Mouse (Mus musculus) spleen, adult 2 months (tissue): ENCODE data around the gene Dhx38. TPM values are rescaled to one million over a fixed set of nuclear protein-coding genes. Genes with fewer than 3 reads are reported as not detected.

Experiments used
- DNase-seq, 2 experiments: peaks; one replicate each; pipeline versions ENCODE4 v3.0.0 to v3.0.0-alpha.2; 2012 to 2021; ENCODE audit warnings: low spot score in 2 of 2, low read depth in 1 of 2
- H3K27ac ChIP-seq: fragments of 200-500 bp; 2 replicates; pipeline ENCODE4 v1.5.1; 2012; ENCODE audit warnings: low read length, inconsistent platforms; ENCODE audit not compliant: insufficient read depth
- H3K27me3 ChIP-seq: fragments of 200-500 bp; 2 replicates; pipeline ENCODE4 v1.6.1; 2012; ENCODE audit warnings: mild to moderate bottlenecking, moderate library complexity, low read length, inconsistent platforms; ENCODE audit not compliant: control insufficient read depth, insufficient read depth
- H3K36me3 ChIP-seq: fragments of 200-500 bp; 2 replicates; pipeline ENCODE4 v1.6.1; 2012; ENCODE audit warnings: mild to moderate bottlenecking, low read length, inconsistent platforms; ENCODE audit not compliant: control insufficient read depth, insufficient read depth
- H3K4me1 ChIP-seq: fragments of 200-500 bp; 2 replicates; pipeline ENCODE4 v1.6.1; 2011; ENCODE audit warnings: inconsistent platforms; ENCODE audit not compliant: control insufficient read depth, insufficient read depth, insufficient read length
- H3K4me3 ChIP-seq: fragments of 200-500 bp; 2 replicates; pipeline ENCODE4 v1.5.1; 2011; ENCODE audit warnings: mild to moderate bottlenecking, inconsistent platforms; ENCODE audit not compliant: insufficient read depth, insufficient read length; ENCODE audit errors: extremely low read depth
- CTCF ChIP-seq: fragments of 200-500 bp; IDR thresholded peaks from 2 replicates; pipeline ENCODE4 v1.5.1; 2011; ENCODE audit warnings: mild to moderate bottlenecking, inconsistent platforms; ENCODE audit not compliant: insufficient read depth, insufficient read length, insufficient replicate concordance; ENCODE audit errors: extremely low read depth
- POLR2A ChIP-seq: fragments of 200-500 bp; IDR thresholded peaks from 2 replicates; pipeline ENCODE4 v1.6.1; 2011; ENCODE audit warnings: low read depth, low read length, inconsistent platforms
- WGBS: fragments of 180-500 bp; shearing (Covaris S2); methylation state at CpG from one replicate; pipeline ENCODE4 v1.1.7; 2018; 5-methylcytosine and 5-hydroxymethylcytosine counted together
- polyA plus RNA-seq: library from polyadenylated mRNA; depleted of rRNA; stranded (reverse); fragments of >200 nt; gene quantifications from 2 replicates; pipeline ENCODE4 v1.2.3, GENCODE M21; 2012

Gene Dhx38
- polyA plus RNA-seq, 1 experiment, result 20.1 TPM

DNA sequence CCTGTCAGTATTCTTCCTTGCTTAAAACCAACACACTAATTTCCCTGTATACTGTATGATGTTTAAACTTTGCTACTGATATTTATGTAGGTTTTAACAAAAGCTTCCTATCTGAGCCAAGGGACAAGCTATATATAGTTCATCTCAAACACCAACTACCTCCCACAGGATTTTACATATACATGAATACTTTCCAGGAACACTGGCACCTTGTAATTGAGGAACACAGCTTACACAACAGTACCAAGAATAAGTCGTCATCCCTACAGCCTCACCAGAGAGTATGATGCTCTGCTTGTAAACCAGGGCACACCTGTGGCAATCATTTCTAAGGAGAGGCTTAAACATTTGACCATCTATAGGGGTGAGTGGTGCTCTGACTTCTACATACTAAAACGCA lies 41.1 kb upstream of the Dhx38 start:
- TF ChIP-seq POLR2A, result no peak
- no peak for TF ChIP-seq CTCF
- Histone ChIP-seq H3K4me1 (no peaks in the 10 kb centered on the region; the same call in 1 of the 2 replicates), H3K27ac (no peak overlapping the region), H3K36me3 (peaks cover 11% of the 10 kb centered on the region), H3K27me3 (no peaks in the 10 kb centered on the region), H3K4me3 (no peak overlapping the region)
- 84% methylated on average over 2 of the region's 2 CpGs for WGBS
- no peak for DNase-seq

DNA sequence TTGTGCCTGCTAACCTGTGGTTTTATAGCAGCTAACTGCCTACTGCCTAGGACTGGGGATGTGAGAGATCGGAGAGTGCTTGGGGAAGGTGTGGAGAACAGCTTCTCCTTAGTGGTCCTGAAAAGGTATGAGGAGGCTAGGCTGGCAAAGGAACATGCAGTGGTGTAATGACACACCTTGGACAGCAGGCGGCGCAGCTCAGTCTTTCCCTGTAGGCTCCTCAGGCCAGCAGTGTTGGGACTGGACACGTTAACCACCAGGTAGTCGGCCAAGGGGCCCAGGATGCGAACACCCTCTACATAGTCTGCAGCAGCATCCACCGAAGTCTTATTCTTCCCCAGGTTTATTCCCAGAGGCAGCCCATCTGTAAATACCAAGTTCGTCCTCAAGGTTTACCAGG lies 30.2 kb upstream of the Dhx38 start:
- Histone ChIP-seq H3K27me3 (no peaks in the 10 kb centered on the region), H3K4me1 (no peaks in the 10 kb centered on the region), H3K36me3 (peaks cover 11% of the 10 kb centered on the region), H3K27ac (no peak overlapping the region), H3K4me3 (no peak overlapping the region)
- peak in 1 of 2 experiments; percentile 58 for DNase-seq
- TF ChIP-seq CTCF (peak; percentile 75; the same call in 1 of the 2 replicates), POLR2A (no peak)
- WGBS, result 51% methylated on average over 8 of the region's 8 CpGs

DNA sequence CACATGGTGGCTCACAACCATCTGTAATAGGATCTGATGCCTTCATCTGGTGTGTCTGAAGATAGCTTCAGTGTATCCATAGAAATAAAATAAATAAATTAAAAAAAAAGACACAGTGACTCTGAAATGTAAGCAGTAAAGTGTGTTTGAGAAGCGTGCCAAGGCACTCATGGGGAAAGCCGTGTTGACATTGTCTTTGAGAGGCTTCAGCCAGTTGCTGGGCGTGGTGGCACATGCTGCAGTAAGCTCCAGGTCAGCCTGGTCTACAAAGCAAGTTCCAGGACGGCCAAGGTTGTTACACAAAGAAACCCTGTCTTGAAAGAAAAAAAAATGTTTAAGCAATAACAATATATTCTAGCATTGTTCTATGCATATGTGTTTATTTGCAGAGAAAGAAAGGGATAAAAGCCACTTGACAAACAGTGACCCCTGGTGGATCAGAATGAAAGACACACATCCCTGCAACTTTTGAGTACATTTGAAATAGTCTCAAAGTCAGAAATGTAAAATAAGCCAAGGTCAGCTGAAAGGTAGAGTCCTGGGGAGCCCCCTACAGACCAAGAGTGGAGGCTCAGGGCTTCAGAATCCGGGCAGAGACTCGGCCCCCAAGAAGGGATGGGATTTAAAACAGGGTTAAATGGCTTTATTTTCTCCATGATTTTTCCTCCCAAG lies 27.6 kb upstream of the Dhx38 start:
- H3K4me3 ChIP-seq, result no peak overlapping the region
- no peaks in the 10 kb centered on the region for H3K4me1 ChIP-seq
- no peak for TF ChIP-seq CTCF
- TF ChIP-seq POLR2A, result no peak
- H3K27ac ChIP-seq, result no peak overlapping the region
- no peaks in the 10 kb centered on the region for H3K27me3 ChIP-seq
- 75% methylated on average over 6 of the region's 6 CpGs for WGBS
- DNase-seq, result no peak
- peaks cover 9% of the 10 kb centered on the region for H3K36me3 ChIP-seq

DNA sequence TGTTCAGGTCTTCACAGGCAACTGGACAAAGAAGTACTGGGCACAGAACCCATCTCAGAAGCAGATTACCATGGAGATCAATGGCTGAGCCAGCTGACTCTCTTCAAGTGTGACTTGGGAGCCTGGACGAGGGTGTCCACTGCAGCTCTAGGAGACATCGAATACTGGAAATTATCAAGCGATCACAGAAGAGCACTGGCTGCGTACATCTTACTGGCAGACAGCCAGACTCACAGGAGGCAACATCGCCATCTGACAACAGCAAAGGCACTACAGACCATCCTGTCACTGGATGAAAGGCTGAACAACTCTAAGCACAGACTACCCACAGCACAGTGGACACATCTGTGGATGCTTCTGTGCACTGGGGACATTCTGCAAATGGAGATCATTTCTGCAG lies 26.5 kb upstream of the Dhx38 start:
- no peaks in the 10 kb centered on the region for H3K4me1 ChIP-seq
- 74% methylated on average over 5 of the region's 5 CpGs for WGBS
- H3K27me3 ChIP-seq, result no peaks in the 10 kb centered on the region
- H3K27ac ChIP-seq, result no peak overlapping the region; the same call in 1 of the 2 replicates
- H3K36me3 ChIP-seq, result peaks cover 9% of the 10 kb centered on the region
- DNase-seq, result no peak
- TF ChIP-seq CTCF, result no peak
- TF ChIP-seq POLR2A, result no peak
- H3K4me3 ChIP-seq, result no peak overlapping the region

DNA sequence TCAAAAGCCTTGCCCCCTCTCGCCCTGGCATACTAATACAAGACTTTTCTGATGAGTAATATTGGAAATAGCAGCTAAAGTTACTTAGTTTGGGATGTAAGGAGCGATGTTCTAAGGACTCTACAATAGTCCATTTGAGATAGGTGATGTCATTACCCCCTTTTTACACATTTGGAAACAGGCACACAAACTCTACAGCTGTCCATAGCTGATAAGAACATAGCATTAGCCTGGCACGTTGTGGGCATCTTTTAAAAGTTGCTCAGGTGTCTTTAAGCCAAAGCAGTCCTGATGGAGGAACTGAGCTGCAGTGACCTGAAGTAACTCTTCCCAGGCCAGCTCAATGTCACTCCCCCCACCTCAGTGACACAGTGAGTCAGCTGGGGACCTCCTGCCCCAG lies 25.7 kb upstream of the Dhx38 start:
- Histone ChIP-seq H3K4me1 (no peaks in the 10 kb centered on the region), H3K36me3 (peaks cover 7% of the 10 kb centered on the region), H3K27me3 (no peaks in the 10 kb centered on the region), H3K4me3 (no peak overlapping the region), H3K27ac (no peak overlapping the region)
- DNase-seq, result no peak
- TF ChIP-seq CTCF (no peak), POLR2A (no peak)
- 84% methylated on average over 3 of the region's 3 CpGs for WGBS

DNA sequence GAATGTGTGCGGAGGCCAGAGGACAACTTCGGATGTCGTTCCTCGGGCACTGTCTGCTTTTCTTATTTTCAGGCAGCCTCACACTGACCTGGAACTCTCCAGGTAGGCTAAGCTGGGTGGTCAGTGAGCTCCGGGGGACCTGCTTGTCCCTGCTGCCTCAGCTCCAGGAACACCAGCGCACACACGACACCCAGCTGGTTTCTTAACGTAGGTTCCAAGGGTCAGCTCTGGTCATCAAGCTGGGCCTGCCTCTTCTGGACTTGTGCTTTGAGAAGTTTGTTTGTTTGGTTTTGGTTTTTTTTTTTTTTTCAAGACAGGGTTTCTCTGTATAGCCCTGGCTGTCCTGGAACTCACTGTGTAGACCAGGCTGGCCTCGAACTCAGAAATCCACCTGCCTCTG lies 25.2 kb upstream of the Dhx38 start:
- Histone ChIP-seq H3K27ac (no peak overlapping the region), H3K4me3 (no peak overlapping the region), H3K4me1 (no peaks in the 10 kb centered on the region), H3K36me3 (peaks cover 7% of the 10 kb centered on the region), H3K27me3 (no peaks in the 10 kb centered on the region)
- no peak for DNase-seq
- WGBS, result 96% methylated on average over 9 of the region's 9 CpGs
- no peak for TF ChIP-seq CTCF
- TF ChIP-seq POLR2A, result no peak

DNA sequence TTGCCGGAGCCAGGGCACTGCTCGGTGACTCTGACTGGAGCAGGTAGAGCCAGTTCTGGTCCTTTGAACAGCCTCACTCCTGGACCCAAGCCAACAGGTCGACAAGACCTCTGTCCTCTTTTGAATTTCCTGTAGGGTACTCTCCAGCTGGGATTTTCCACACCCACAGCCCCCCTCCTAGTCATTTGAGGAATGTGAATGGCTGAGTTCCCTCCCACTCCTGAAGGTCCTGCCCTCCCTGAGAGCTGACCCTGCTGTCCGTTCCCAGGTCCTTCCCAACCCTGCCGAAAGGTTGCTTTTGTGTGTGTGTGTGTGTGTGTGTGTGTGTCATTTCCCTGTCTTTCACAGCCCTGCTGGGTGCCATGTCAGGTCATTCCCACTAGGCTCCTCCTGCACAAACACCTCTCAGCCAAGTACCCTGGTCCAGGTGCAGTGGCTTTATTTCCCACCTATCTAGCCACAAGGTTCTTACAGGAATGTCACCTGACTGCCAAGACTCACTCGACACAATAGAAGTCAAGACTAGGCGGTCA lies 21.4 kb upstream of the Dhx38 start:
- TF ChIP-seq POLR2A, result no peak
- no peak for TF ChIP-seq CTCF
- no peak overlapping the region for H3K4me3 ChIP-seq
- no peaks in the 10 kb centered on the region for H3K27me3 ChIP-seq
- no peak overlapping the region for H3K27ac ChIP-seq
- H3K36me3 ChIP-seq, result no peaks in the 10 kb centered on the region
- no peak for DNase-seq
- 71% methylated on average over 7 of the region's 7 CpGs for WGBS
- no peaks in the 10 kb centered on the region for H3K4me1 ChIP-seq
